Mouse (Mus musculus) brain, embryonic 14.5 days (tissue): ENCODE data around the gene Slc23a4.

Experiments used
- CTCF ChIP-seq: fragments of 200-500 bp; IDR thresholded peaks from 2 replicates; pipeline ENCODE4 v1.5.1; 2012; ENCODE audit warnings: inconsistent platforms, mild to moderate bottlenecking, moderate library complexity, borderline replicate concordance; ENCODE audit not compliant: insufficient read depth, insufficient read length; ENCODE audit errors: extremely low read depth
- POLR2A ChIP-seq: fragments of 200-500 bp; IDR thresholded peaks from 2 replicates; pipeline ENCODE4 v1.6.1; 2012; ENCODE audit warnings: mild to moderate bottlenecking, inconsistent platforms, borderline replicate concordance; ENCODE audit not compliant: poor library complexity, insufficient read depth, insufficient read length, severe bottlenecking; ENCODE audit errors: extremely low read depth

- TF ChIP-seq POLR2A, result no peak
- TF ChIP-seq CTCF, result no peak
Observed at GRCm38 (mm10) chr6:35011953-35012352, 23.7 kb upstream of the Slc23a4 start.
